Mouse (Mus musculus): ENCODE data around the gene Zfp52.

Zfp52 gene

DNA sequence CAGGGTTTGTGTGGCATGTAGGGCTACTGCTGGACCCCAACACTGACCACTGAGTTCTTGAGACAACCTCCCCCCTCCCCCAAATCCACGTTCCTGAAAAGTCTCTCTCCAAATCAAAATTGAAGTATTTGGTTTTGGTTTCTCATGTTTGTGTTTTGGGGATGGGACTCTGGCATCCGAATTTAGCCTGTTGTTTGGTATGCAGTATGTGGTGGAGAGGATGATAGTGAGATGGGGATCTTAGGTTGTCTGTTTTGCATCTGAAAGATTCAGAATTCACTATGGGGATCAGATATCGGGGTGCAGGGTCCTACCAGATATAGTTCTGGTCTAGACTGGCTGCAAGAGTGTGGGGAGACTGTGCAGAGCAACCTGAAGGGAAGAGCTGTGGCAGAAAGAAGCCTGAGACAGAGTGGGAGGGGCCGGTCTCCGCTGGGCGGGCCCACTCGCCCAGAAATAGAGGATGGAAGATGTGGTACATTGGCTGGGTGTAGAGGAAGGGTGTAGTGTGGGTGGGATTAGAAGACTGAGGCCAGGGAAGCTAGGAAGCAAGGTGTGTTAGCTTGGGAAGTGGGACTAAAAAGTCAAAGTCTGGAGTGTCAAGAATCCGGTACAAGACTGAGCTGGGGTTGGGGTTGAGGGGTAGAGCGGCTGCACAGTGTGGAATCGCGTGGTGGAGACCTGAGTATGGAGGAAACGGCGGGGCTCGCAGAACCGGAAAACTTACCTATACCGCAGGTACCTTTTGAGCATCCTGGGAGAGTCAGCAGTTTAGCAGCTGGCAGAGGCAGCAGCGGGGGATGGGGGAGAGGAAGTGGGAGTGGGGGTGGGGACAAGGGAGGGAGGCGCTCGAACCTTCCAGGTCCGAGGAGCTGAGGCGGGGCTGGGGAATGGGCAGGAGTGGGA, at the start of gene Zfp52:
Zfp52 (plus strand) TSS at position 444 of the 906 bp plus-strand sequence.
- peak; percentile 55 for DNase-seq

DNA sequence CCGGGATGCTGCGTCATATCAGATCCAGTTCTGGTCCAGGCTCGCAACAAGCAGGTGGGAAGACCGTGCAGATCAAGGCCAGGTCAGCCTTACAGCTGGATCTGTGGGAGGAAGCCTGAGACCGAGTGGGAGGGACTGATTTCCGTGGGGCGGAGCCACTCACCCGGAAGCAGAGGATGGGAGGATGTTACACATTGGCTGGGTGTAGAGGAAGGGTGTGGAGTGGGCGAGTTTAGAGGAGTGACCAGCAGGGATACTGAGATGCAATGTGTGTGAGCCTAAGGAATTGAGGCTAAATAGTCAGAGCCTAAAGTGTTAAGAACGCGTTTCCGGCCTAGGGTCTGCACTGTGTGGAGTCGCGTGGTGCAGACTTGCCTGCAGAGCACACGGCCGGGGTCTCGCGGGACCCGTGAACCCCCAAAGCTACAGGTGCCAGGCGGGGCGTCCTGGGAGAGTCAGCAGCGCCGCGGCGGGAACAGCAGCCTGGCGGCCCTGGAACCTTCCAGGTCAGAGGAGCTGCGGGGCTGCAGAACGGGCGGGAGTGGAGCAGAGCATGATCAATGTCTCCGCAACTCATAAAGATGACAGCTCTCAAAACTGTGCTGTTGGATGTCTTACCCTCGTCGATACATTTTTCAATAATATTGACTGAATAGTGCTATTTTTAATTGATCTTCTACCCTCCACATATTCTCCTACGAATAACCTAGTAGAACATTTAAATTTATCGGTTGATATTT, 46.4 kb upstream of the Zfp52 start, which contains the start of gene Zfp53:
Zfp53 (plus strand) TSS at position 239 of the 740 bp plus-strand sequence.
- peak; percentile 74 for DNase-seq

DNA sequence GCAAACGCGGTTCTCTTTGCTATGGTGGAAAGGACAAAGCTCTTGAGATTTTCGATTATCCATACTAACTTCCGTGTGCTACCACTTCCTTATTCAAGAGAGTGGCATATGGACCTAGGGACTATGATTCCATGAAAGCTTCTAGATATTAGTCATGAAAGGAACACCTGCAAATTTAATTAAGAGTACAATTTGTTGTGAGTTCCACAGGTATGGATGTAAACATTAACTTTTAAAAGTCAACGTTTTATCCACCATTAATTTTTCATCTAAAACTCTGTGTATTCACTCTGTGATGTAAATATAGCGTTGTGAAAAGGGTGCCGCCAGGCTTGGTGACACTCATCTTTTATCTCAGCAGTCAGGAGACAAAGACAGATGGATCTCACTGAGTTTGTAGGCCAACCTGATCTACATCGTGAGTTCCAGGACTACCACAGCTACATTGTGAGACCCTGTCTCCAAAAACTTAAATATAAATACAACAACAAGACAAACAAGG, 45.8 kb upstream of the Zfp52 start:
- no peak for DNase-seq

DNA sequence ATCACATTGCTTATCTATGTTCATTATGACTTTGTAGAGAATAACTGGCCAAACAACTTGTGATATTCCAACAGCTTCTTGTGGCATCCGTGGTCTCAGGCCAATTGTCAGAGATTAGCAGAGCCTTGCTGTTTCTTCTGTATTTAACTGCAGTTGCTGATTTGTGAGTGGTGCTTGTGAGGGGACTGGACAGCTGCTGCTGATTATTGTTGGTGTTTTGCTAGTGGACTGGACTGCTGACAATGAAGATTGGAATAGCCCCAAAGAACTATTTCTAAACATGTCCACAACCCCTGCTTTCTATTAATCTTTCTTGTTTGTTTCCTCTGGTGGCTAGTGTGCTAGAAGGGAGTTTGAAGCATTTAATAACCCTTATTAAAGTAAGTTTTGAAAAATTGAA, 34.0 kb upstream of the Zfp52 start:
- no peak for DNase-seq

DNA sequence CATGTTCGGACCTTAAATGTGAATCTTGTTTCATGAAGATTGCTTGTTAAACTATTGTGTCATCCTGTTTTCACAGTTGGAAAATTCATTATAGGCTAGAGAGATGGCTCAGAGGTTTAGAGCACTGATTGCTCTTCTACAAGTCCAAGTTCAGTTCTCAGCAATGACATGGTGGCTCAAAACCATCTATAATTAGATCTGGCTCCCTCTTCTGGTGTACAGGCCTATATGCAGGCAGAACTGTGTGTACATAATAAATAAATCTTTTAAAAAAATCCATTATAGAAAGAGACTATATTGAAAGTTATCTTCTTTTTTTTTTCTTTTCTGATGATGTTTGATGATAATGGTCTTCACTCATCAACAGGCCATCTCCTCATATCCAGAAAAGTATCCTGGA, 30.8 kb upstream of the Zfp52 start:
- no peak for DNase-seq

DNA sequence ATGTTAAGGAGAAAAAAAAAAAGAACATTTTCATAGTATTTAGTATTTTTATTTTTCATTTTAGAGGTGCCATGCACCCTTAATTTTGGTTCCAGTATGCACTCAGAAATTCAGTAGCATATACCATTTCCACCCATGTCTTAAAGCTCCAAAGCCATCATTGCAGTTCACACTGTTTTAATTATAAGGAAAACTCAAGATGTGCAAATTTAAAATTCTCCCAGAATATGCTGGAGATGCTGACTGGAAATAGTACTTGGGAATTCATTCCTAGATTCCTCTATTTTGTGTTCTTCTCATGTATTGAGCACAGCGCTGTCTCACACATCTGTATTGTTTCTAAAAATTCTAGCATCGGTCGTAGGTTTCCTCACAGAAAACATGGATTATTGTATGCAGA, 29.1 kb upstream of the Zfp52 start:
- DNase-seq, result no peak

DNA sequence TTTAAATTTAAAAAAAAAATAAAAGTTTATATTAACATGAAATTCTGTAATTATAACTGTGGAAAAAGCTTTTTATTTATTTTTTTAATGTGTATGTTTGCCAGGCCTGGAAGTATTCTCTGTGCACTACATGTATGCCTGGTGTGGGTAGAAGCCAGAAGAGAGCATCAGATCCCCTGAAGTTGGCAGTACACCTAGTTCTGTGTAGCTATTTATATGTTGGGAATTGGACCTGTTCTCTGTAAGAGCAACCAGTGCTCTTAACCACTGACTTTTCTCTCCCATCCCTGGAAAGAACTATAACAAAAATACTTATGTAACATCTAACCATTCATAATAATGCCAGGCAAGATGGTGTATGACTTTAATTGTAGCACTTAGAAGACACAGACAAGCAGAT, 25.6 kb upstream of the Zfp52 start:
- DNase-seq, result no peak

DNA sequence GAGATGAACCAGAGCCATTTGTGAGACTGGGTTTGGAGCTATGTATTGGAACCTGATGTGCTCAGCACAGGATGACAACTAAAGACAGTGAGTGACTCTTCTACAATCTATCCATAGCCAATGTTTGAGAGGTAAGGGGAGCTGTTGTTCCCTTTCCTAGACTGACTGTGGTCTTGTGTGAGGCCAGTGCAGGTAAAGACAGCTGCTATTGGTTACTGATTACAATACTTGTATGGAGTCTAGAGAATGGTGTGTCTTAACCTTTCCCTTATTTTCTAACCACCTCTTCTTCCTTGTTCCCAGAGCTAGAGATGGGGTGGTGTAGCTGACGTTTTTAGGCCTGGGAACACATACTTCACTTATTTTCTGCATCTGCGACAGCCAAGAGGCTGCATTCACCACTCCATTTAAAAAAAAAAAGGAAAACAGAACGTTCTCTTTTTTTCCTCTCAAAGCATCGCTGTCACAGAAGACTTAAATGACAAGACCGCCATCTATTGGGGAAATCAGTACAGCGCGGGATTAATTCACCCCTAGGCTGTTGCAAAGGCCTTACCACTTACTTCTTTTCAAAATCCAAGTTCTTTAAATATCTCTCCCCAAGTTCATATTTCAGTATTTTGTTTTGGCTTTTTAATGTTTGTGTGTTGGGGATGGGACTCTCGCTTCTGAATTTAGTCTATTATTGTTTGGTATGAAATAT, 19.8 kb upstream of the Zfp52 start:
- peak; percentile 48 for DNase-seq

DNA sequence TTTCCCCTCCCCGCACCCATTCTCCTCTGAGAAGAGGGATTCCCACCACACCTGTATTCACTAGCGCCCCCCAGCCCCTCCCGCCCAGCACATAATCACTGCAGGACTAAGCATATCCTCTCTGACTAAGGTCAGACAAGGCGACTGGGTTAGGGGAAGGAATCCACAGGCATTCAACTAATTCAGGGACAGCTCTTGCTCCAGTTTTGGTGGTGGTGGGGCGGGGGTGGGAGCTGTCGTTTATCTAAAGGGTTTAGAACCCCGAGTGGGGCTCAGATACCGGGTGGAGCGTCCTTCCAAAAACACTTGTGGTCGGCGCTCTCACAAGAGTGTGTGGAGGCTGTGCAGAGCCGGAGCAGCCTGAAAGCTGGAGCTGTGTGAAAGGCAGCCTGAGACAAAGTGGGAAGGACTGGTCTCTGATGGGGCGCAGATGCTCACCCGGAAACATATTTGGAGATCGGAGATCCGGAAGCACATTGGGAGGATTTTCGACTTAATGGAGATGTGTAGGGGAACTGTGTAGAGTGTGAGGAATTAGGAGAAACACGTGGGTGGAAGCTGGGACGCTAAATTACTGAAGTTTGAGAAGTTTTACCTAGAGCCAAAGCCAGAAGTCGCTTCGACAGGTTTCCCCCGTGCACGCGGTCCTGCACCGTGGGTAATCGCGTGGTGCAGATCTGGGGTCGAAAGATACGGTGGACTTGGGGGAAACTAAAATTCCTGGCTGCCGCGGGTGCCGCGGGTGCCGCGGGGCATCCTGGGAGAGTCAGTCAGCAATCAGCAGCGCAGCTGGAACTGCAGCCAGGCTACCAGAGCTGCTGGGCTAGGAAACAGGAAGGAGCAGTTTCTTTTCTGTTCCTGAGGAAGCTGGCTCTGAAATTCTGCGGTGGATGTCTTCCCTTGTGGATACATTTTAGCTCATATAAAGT, 18.9 kb upstream of the Zfp52 start:
- DNase-seq, result peak; percentile 34

DNA sequence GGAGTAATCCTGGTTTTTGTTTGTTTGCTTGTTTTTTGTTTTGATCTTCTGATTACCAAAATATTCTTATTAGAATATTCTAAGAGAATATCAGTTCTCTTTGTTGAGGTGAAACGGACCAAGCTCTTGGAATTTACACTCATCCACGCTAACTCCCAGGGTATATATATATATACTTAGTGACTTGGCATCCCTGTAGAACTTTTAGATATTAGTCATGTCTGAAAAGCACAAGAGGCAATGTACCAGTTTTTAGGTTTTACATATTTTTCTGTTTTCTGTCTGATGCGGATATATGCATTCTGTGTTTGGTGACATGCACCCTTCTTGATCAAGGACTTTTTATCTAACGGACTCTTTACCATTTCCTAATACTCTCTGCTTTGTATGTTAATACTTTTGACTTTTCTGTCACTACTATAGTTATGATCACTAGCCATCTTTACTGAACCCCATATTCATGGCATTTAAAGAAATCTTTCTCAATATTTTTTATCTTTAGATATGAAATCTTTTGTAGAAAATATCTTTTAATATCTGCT, 18.1 kb upstream of the Zfp52 start:
- no peak for DNase-seq

DNA sequence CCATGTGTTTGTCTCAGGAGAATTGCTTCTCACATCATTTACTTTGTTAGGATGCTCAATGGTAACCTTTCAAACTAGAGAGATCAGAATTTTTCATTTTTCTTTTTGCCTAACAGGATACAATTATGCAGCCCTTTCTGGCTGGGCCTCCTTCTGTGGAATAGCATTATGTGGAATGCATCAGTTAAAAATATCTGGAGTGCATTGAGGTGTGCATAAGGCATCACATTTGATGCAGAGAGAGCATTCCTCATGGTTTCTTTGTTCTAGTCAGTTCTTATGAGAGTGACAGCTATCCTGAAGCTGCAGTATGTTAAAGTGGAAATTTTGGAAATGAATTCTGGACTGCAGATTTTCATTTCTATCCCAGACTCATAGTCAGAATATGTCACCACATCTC, 9.1 kb upstream of the Zfp52 start:
- no peak for DNase-seq

DNA sequence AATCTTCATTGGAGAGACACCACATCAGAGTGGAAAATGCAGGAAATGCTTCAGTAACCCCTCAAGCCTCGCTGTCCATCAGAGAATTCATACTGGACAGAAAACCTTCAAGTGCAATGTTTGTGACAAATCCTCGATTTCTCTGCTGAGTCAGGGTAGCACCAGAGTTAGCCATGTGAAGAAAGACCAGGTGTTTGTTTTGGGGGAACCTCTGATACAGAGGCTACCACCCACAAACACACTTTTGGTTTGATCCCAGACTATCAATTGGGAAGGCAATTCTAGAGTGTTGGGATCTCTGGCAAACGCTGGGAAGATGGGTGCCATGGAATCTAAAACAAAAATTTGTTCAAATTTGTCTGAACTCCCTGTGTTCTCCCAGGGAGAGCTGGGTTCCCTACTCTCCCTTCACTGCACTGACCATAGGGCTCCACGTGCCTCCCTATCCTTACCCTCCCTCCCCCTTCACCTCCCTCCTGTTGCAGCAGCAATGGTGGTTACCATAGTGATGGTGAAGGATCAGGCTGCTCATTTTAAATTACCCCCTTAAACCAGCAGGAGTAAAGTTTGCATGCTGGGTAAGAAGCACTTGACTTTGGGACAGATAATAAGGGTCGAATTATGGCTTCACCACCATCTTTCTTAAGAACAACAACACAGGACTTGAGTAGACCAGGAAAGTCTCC, 4.6 kb upstream of the Zfp52 start:
- DNase-seq, result no peak

DNA sequence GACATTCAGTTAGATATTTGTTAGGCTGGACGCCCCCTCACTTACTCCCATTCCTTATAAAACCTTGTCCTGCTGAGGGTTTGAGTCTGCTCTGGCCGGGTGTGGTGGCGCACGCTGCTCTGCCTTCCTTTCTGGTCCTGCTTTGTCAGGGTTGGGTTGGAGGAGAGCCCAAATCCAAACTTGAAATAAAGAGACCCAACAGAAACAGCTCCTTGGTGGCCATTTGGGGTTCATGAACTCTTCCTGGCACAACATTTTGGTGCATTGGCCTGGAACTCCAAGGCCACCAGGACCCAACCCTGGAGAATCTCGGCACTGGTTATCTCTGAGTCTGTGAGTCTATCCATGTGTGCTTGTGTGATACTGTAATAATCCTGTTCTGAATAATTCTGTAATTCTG, 3.7 kb upstream of the Zfp52 start:
- no peak for DNase-seq

DNA sequence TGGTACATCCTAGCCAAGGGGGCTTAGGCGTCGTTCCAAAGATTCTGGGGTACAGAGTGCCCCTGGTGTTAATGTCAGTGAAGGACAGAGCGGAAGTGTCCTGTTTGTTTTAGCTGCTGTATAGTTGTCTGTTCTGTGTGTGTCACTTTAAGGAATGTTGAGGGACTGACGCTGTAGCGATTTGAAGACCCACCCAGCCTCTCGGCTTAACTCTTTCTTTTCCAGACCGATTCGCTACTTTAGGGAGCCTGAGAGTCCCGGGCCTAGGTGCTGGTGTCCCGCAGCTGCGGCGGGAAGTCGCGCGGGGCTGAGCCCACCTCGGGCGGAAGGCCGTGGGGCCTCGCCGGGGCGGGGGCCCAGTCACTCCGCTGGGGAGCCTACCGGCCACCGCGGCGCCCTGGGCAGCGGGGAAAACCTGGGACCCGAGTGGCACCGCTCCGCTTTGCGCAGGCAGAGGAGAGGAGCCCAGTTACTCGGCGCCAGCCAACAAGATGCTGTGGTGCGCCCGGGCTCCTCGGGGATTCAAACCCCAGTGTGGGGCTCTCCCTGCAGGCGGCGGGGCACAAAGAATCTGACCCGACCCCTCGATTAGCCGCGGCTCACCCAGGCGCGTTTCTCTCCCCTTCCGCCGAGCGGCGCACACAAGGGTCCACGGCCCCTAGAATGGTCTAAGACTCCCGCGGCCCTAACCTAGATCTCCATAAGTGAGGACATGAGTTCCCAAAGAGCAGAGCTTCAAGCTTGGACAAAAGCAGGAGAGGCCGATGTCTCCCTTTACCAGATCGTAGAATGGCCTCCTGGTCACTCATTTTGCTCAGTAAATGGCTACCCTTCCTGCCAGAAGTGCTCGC, 3.0 kb upstream of the Zfp52 start:
- DNase-seq, result peak; percentile 65

DNA sequence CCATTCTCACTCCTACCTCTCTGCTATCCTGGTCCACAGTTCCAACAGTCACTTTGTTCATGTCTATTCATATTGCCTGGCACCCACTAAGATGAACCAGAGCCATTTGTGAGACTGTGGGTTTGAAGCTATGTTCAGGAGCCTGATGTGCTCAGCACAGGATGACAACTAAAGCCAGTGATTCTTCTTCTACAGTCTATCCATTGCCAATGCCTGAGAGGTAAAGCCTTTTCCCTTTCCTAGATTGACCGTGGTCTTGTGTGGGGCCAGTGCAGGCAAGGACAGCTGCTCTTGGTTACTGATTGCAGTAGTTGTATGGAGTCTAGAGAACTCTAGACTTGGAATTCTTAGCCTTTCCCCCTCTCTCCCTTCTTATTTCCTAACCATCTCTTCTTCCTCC, 1.4 kb upstream of the Zfp52 start:
- no peak for DNase-seq

DNA sequence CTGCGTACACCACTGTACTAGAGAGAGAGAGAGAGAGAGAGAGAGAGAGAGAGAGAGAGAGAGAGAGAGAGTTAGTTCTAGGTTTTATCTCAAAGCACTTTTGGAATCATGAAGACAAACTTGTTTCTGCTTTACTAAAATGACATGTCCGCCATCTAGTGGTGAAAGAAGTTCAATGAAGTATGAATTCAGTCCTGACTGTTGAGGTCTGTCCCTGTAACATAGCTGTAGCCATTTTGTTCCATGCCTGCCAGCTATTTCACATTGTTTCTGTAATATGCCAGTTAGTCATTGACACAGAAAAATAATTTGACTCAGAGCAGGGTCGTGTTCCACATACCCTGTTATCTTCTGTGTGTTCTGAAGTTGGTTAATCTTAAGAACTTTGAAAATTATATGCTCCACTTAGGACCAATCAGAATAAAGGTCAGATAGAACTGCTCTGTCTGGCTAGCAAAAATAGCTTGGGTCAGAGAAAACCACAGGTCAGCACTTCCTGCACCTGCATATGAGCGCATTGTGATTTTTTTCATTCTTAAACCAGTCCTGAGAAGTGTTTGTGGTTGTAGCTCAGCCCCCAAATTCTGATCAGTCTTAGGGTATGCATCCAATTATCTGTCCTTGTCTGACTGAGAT, 761 bp upstream of the Zfp52 start:
- peak; percentile 48 for DNase-seq

DNA sequence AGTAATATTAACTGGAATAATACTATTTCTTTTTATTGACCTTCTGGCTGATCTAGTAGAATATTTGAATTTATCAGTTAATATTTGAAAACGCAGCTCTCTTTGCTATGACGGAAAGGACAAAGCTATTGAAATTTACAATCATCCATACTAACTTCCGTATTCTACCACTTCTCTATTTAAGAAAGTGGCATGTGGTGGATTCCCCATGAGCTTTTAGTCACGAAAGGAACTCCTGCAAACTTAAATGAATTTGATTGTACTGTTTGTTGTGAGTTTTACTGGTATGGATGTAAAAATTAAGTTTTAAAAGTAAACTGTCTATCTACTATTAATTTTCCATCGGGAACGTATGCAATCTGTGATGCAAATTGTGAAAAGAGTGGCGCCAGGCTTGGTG, 757 bp downstream of the Zfp52 start:
- no peak for DNase-seq

DNA sequence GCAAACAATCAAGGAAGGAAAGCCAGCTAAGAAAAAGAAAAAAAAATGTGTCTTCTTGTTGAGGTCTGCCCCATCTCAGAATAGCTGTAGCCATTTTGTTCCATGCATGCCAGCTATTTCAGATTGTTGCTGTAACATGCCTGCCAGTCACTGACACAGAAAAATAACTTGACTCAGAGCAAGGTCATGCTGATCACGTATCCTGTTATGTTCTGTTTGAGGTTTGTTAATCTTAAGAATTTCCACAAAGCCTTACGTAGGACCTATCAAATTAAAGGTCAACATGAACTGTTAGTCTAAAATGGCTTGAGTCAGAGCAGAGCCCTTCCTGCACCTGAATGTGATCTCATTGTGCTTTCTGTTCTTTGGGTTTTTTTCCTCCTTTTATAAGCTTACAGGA, 1.3 kb downstream of the Zfp52 start:
- no peak for DNase-seq

DNA sequence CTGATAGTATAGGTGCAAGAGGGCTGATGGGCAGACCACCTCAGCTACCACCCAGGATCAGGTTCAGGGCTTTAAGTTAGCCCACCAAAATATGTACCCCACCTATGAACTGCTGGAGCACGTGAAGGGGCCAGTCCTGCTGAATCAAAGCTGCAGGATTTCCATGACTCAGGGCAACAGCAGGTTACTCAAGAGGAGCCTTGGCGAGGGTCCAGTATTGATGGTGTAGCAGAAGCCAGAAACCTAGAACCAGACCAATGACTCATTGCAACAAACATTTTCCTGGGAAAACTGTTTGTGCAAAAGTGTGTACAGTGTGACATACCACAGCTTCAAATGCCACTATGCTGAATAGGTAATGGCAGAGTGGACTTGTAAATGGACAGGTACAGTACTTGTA, 22.5 kb downstream of the Zfp52 start:
- DNase-seq, result peak; percentile 19

DNA sequence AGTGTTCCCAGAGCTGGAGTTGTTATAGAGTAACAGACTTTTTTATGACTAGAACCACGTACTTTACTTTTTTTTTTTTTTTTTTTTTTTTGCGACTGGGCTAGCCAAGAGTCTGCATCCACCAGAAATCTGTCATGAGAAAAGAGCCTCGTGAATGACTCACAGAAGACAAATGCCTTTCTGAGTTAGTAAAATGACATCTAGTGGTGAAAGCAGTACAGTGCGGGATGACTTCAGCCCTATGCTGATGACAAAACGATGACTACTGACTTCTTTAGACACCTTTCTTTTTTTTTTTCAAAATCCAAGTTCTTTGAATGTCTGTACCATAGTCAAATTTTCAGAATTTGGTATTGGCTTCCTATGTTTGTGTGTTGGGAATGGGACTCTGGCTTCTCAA, 30.9 kb downstream of the Zfp52 start:
- DNase-seq, result peak; percentile 44
